20 mouse cellular contexts compared by ENCODE assay signal in the genomic region with DNA sequence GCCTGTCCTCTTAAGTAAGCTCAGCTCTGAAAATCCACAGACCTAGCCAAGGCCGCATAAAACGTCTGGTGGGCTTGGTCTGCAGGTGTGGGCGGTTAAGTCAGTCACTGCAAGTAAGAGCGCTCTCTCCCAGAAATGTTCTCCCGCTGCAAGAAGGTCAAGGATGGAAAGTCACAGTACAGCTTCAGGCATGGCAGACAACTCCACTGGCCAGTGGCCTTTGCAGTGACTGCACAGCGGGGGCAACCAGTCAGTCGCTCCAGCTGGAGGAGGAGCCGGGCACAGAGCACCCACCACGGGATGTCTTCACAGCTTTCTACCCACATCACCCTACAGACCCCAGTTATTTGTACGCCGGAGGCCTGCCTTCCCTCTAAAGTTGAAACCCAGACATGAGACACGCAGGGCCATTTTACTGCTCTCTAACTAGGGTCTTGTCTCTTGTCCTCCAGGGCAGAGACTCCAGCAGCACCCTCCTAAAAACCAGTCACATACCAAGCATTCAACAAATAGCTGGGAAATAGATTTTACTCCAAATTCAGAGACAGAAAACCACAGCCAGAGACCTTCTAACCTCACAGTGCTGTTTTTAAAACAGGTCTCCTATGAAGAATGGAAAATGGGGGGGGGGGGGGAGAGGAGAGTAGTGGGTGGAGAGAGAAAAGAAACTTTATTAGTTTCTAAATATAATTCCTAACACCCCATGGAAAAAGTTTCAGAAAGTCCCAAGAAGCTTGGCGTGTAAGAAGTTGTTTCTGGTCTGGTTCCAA. TPM values are rescaled to one million over a fixed set of nuclear protein-coding genes. Genes with fewer than 3 reads are reported as not detected.
DNase-seq lines count a peak whose midpoint lies in the region; ATAC-seq and TF ChIP-seq lines count a peak whose summit lies in the region.
"Had no signal": no experiment of that assay in that cellular context is flagged by ENCODE, and none has a peak within 500 bp of the region (broad histone marks: within the 10 kb centered on the region; RNA-seq: fewer than 3 reads in every experiment).

No protein-coding gene starts in this region.

- intact Hi-C loops in heart, postnatal 25 days (cut with DNase I), result no loop called here

- H3K4me3 ChIP-seq in heart, embryonic 10.5 days, result no peak overlapping the region
- no peak overlapping the region for H3K4me3 ChIP-seq in kidney, postnatal 0 days (replicated peaks; ENCODE audit: low read depth, low read length)
- no peak overlapping the region for H3K4me3 ChIP-seq in kidney, embryonic 14.5 days (ENCODE audit: low read length)
- no peak overlapping the region for H3K4me3 ChIP-seq in embryonic facial prominence, embryonic 15.5 days (replicated peaks)
- no peak overlapping the region for H3K4me3 ChIP-seq in stomach, embryonic 15.5 days (replicated peaks)
- H3K4me3 ChIP-seq: erythroblast, embryonic 14.5 days; hindbrain, embryonic 15.5 days; limb, embryonic 12.5 days had no signal

- TF ChIP-seq CTCF in kidney, postnatal 0 days (IDR thresholded peaks at IDR 0.05; ENCODE audit: low read depth), result no peak

- H3K4me1 ChIP-seq in heart, embryonic 10.5 days, result peaks cover 74% of the 10 kb centered on the region
- peaks cover 28% of the 10 kb centered on the region for H3K4me1 ChIP-seq in kidney, postnatal 0 days (replicated peaks; ENCODE audit: insufficient read depth, low read length)
- peaks cover 23% of the 10 kb centered on the region for H3K4me1 ChIP-seq in kidney, embryonic 14.5 days (ENCODE audit: control insufficient read depth, insufficient read depth, low read length)
- peaks cover 27% of the 10 kb centered on the region for H3K4me1 ChIP-seq in embryonic facial prominence, embryonic 15.5 days
- peaks cover 27% of the 10 kb centered on the region for H3K4me1 ChIP-seq in stomach, embryonic 15.5 days

- WGBS in heart, embryonic 10.5 days, result 85% methylated on average over 13 of the region's 13 CpGs
- WGBS in kidney, postnatal 0 days, result 66% methylated on average over 13 of the region's 13 CpGs
- 79% methylated on average over 13 of the region's 13 CpGs for WGBS in kidney, embryonic 14.5 days
- 78% methylated on average over 13 of the region's 13 CpGs for WGBS in embryonic facial prominence, embryonic 15.5 days
- 80% methylated on average over 13 of the region's 13 CpGs for WGBS in stomach, embryonic 15.5 days

- H3K9me3 ChIP-seq in heart, embryonic 10.5 days, result no peaks in the 10 kb centered on the region
- H3K9me3 ChIP-seq in kidney, postnatal 0 days (replicated peaks; ENCODE audit: low read length), result no peaks in the 10 kb centered on the region
- H3K9me3 ChIP-seq in kidney, embryonic 14.5 days (ENCODE audit: control insufficient read depth, low read length), result no peaks in the 10 kb centered on the region
- no peaks in the 10 kb centered on the region for H3K9me3 ChIP-seq in embryonic facial prominence, embryonic 15.5 days (replicated peaks)
- no peaks in the 10 kb centered on the region for H3K9me3 ChIP-seq in stomach, embryonic 15.5 days
- H3K9me3 ChIP-seq: hindbrain, embryonic 15.5 days; limb, embryonic 12.5 days had no signal

- peak overlapping the region; percentile 95 for H3K27ac ChIP-seq in heart, embryonic 10.5 days
- peak overlapping the region; percentile 57; the same call in 1 of the 2 replicates for H3K27ac ChIP-seq in kidney, postnatal 0 days
- H3K27ac ChIP-seq in kidney, embryonic 14.5 days (ENCODE audit: low read depth, low read length), result no peak overlapping the region
- peak overlapping the region; percentile 18; the same call in 1 of the 2 replicates for H3K27ac ChIP-seq in embryonic facial prominence, embryonic 15.5 days (replicated peaks)
- 0 out of 2 replicates have a peak overlapping the region, but pooled peaks have one; percentile 4 for H3K27ac ChIP-seq in stomach, embryonic 15.5 days
- H3K27ac ChIP-seq: hindbrain, embryonic 15.5 days; limb, embryonic 12.5 days had no signal

- H3K27me3 ChIP-seq in heart, embryonic 10.5 days (ENCODE audit: insufficient read depth, poor library complexity, severe bottlenecking), result no peaks in the 10 kb centered on the region
- no peaks in the 10 kb centered on the region for H3K27me3 ChIP-seq in kidney, postnatal 0 days (ENCODE audit: insufficient read depth, low read length)
- H3K27me3 ChIP-seq in kidney, embryonic 14.5 days (ENCODE audit: control insufficient read depth, insufficient read depth, low read length), result no peaks in the 10 kb centered on the region
- no peaks in the 10 kb centered on the region for H3K27me3 ChIP-seq in embryonic facial prominence, embryonic 15.5 days
- no peaks in the 10 kb centered on the region for H3K27me3 ChIP-seq in stomach, embryonic 15.5 days (replicated peaks)
- H3K27me3 ChIP-seq: hindbrain, embryonic 15.5 days; limb, embryonic 12.5 days; Patski had no signal

- DNase-seq in heart, embryonic 10.5 days (ENCODE audit: low spot score), result no peak
- DNase-seq in heart, postnatal 25 days (ENCODE audit: low spot score), result no peak
- no peak for DNase-seq in kidney, postnatal 0 days (ENCODE audit: low spot score)
- DNase-seq in cerebellum, postnatal 36 days, result no peak
- DNase-seq: cerebellum, adult 8-10 months; embryo, embryonic 11 days; lung, postnatal 10 days; spleen, adult 18-20 months; thymus, postnatal 25 days had no signal

- H3K4me2 ChIP-seq in kidney, postnatal 0 days (ENCODE audit: low read length), result no peak overlapping the region
- H3K4me2 ChIP-seq in kidney, embryonic 14.5 days (replicated peaks; ENCODE audit: low read depth, low read length), result no peak overlapping the region
- H3K4me2 ChIP-seq in embryonic facial prominence, embryonic 15.5 days (replicated peaks), result no peak overlapping the region
- H3K4me2 ChIP-seq in stomach, embryonic 15.5 days, result no peak overlapping the region
- H3K4me2 ChIP-seq: hindbrain, embryonic 15.5 days; limb, embryonic 12.5 days had no signal

- no peak overlapping the region for H3K9ac ChIP-seq in kidney, postnatal 0 days (ENCODE audit: low read depth, low read length)
- H3K9ac ChIP-seq in kidney, embryonic 14.5 days (ENCODE audit: low read depth, low read length), result no peak overlapping the region
- H3K9ac ChIP-seq in embryonic facial prominence, embryonic 15.5 days, result no peak overlapping the region
- H3K9ac ChIP-seq in stomach, embryonic 15.5 days, result no peak overlapping the region
- H3K9ac ChIP-seq: hindbrain, embryonic 15.5 days; limb, embryonic 12.5 days had no signal

- peaks cover 79% of the 10 kb centered on the region for H3K36me3 ChIP-seq in heart, embryonic 10.5 days
- peaks cover 70% of the 10 kb centered on the region for H3K36me3 ChIP-seq in kidney, postnatal 0 days (ENCODE audit: insufficient read depth, low read length)
- peaks cover 76% of the 10 kb centered on the region for H3K36me3 ChIP-seq in kidney, embryonic 14.5 days (ENCODE audit: control insufficient read depth, insufficient read depth, low read length)
- H3K36me3 ChIP-seq in embryonic facial prominence, embryonic 15.5 days, result peaks cover 66% of the 10 kb centered on the region
- H3K36me3 ChIP-seq in stomach, embryonic 15.5 days, result peaks cover 63% of the 10 kb centered on the region

- no peak for ATAC-seq in kidney, postnatal 0 days (replicated peaks; ENCODE audit: low FRiP score, low read depth)
- ATAC-seq in kidney, embryonic 14.5 days (ENCODE audit: low FRiP score, low TSS enrichment), result no peak
- no peak for ATAC-seq in embryonic facial prominence, embryonic 15.5 days (ENCODE audit: insufficient number of reproducible peaks, low FRiP score, low TSS enrichment, low read depth)
- ATAC-seq in stomach, embryonic 15.5 days (ENCODE audit: insufficient read depth, low FRiP score, low read depth), result no peak
- ATAC-seq: activated CD4-positive, CD25-positive, alpha-beta regulatory T cell, adult 4 months; forebrain, embryonic 14.5 days; intestine, postnatal 0 days; Patski had no signal

RNA-seq across cellular contexts. Expression of gene Apol8, which starts 37.5 kb away (rescaled TPM):
- 0.16 and 0.52 TPM in 2 replicates for polyA plus RNA-seq in heart, embryonic 10.5 days (2016; fragmentation: Nextera tagmentation; extraction: Ambion mirVana)
- total RNA-seq in heart, postnatal 25 days (2021), result not detected
- not detected in 2 replicates for polyA plus RNA-seq in kidney, postnatal 0 days (2015; fragmentation: Nextera tagmentation; extraction: Ambion mirVana)
- not detected in 2 replicates for polyA plus RNA-seq in kidney, embryonic 14.5 days (2014; fragmentation: Nextera tagmentation; extraction: Ambion mirVana)
- polyA plus RNA-seq in embryonic facial prominence, embryonic 15.5 days (2015; fragmentation: Nextera tagmentation; extraction: Ambion mirVana), result 0.08 and 0.18 TPM in 2 replicates
- polyA plus RNA-seq in stomach, embryonic 15.5 days (2015; fragmentation: Nextera tagmentation; extraction: Ambion mirVana), result 0.75 and 1.7 TPM in 2 replicates
- total RNA-seq: midbrain, postnatal 0 days had no signal
- polyA plus RNA-seq: activated CD4-positive, CD25-positive, alpha-beta regulatory T cell, adult 4 months; intestine, postnatal 0 days had no signal

RNA-seq across cellular contexts. Expression of gene Myh9, which starts 47.7 kb away (rescaled TPM):
- polyA plus RNA-seq in heart, embryonic 10.5 days (2016; fragmentation: Nextera tagmentation; extraction: Ambion mirVana), result 34.5 and 37.5 TPM in 2 replicates
- 100 to 1,000 TPM; 122 to 124 TPM for total RNA-seq in heart, postnatal 25 days (2021)
- 52.9 and 57.2 TPM in 2 replicates for polyA plus RNA-seq in kidney, postnatal 0 days (2015; fragmentation: Nextera tagmentation; extraction: Ambion mirVana)
- 43.8 and 72.3 TPM in 2 replicates for polyA plus RNA-seq in kidney, embryonic 14.5 days (2014; fragmentation: Nextera tagmentation; extraction: Ambion mirVana)
- 41.1 and 41.7 TPM in 2 replicates for polyA plus RNA-seq in embryonic facial prominence, embryonic 15.5 days (2015; fragmentation: Nextera tagmentation; extraction: Ambion mirVana)
- polyA plus RNA-seq in stomach, embryonic 15.5 days (2015; fragmentation: Nextera tagmentation; extraction: Ambion mirVana), result 57.0 TPM in 2 replicates
